ENCODE assay signal across 20 mouse cellular contexts in genomic region chr1:194302775-194303174, GRCm38 (mm10).
DNase-seq lines count a peak whose midpoint lies in the region; ATAC-seq and TF ChIP-seq lines count a peak whose summit lies in the region.
"Had no signal": no experiment of that assay in that cellular context is flagged by ENCODE, and none has a peak within 500 bp of the region (broad histone marks: within the 10 kb centered on the region; RNA-seq: fewer than 3 reads in every experiment).

No protein-coding gene starts in this region.

- no peak overlapping the region for H3K9ac ChIP-seq in forebrain, embryonic 16.5 days (replicated peaks; ENCODE audit: low read depth, low read length)
- no peak overlapping the region for H3K9ac ChIP-seq in limb, embryonic 11.5 days (ENCODE audit: low read length)
- H3K9ac ChIP-seq: embryonic facial prominence, embryonic 12.5 days; hindbrain, embryonic 12.5 days; hindbrain, embryonic 15.5 days had no signal

- no peak for TF ChIP-seq POLR2A in brain, embryonic 14.5 days (IDR thresholded peaks at IDR 0.05; ENCODE audit: borderline replicate concordance, extremely low read depth, insufficient read depth, insufficient read length, poor library complexity, severe bottlenecking)

- H3K27me3 ChIP-seq in forebrain, embryonic 16.5 days (replicated peaks; ENCODE audit: control insufficient read depth, insufficient read depth, low read length) = no peaks in the 10 kb centered on the region
- no peaks in the 10 kb centered on the region for H3K27me3 ChIP-seq in forebrain, embryonic 10.5 days (ENCODE audit: poor library complexity, severe bottlenecking)
- no peaks in the 10 kb centered on the region for H3K27me3 ChIP-seq in limb, embryonic 11.5 days (ENCODE audit: control insufficient read depth, insufficient read depth, low read length)
- H3K27me3 ChIP-seq in limb, embryonic 10.5 days (ENCODE audit: low read depth, poor library complexity, severe bottlenecking) = no peaks in the 10 kb centered on the region
- H3K27me3 ChIP-seq: embryonic facial prominence, embryonic 12.5 days; hindbrain, embryonic 15.5 days had no signal

- WGBS in forebrain, embryonic 16.5 days = 16% methylated on average over 1 of the region's 1 CpGs
- 48% methylated on average over 1 of the region's 1 CpGs for WGBS in forebrain, embryonic 10.5 days
- WGBS in limb, embryonic 11.5 days = 13% methylated on average over 1 of the region's 1 CpGs
- WGBS in limb, embryonic 10.5 days = 20% methylated on average over 1 of the region's 1 CpGs

- no peak for TF ChIP-seq CTCF in brain, embryonic 14.5 days (IDR thresholded peaks at IDR 0.05; ENCODE audit: borderline replicate concordance, extremely low read depth, insufficient read depth, insufficient read length)

- peak; percentile 26; the same call in 1 of the 2 replicates for ATAC-seq in forebrain, embryonic 16.5 days
- ATAC-seq in limb, embryonic 11.5 days (ENCODE audit: insufficient number of reproducible peaks, low FRiP score, low TSS enrichment, low read depth) = no peak
- ATAC-seq: CD4-positive, CD25-positive, alpha-beta regulatory T cell, adult 4 months; intestine, postnatal 0 days had no signal

- H3K4me3 ChIP-seq in forebrain, embryonic 16.5 days (replicated peaks; ENCODE audit: low read length) = no peak overlapping the region
- no peak overlapping the region for H3K4me3 ChIP-seq in forebrain, embryonic 10.5 days
- no peak overlapping the region for H3K4me3 ChIP-seq in limb, embryonic 11.5 days (ENCODE audit: low read depth, low read length)
- no peak overlapping the region for H3K4me3 ChIP-seq in limb, embryonic 10.5 days
- H3K4me3 ChIP-seq: embryonic facial prominence, embryonic 12.5 days; erythroblast, embryonic 14.5 days; heart, adult 2 months; heart, embryonic 10.5 days; hindbrain, embryonic 12.5 days; hindbrain, embryonic 15.5 days had no signal

- H3K27ac ChIP-seq in forebrain, embryonic 16.5 days (ENCODE audit: low read length) = no peak overlapping the region
- no peak overlapping the region for H3K27ac ChIP-seq in forebrain, embryonic 10.5 days
- H3K27ac ChIP-seq in limb, embryonic 11.5 days (replicated peaks; ENCODE audit: low read depth, low read length) = no peak overlapping the region
- no peak overlapping the region for H3K27ac ChIP-seq in limb, embryonic 10.5 days
- H3K27ac ChIP-seq: embryonic facial prominence, embryonic 12.5 days; heart, adult 2 months; heart, embryonic 10.5 days; hindbrain, embryonic 12.5 days; hindbrain, embryonic 15.5 days had no signal

- no peaks in the 10 kb centered on the region for H3K9me3 ChIP-seq in forebrain, embryonic 16.5 days (ENCODE audit: control insufficient read depth, low read length)
- H3K9me3 ChIP-seq in forebrain, embryonic 10.5 days = no peaks in the 10 kb centered on the region
- no peaks in the 10 kb centered on the region for H3K9me3 ChIP-seq in limb, embryonic 11.5 days (ENCODE audit: control insufficient read depth, low read length)
- H3K9me3 ChIP-seq in limb, embryonic 10.5 days (replicated peaks) = no peaks in the 10 kb centered on the region
- H3K9me3 ChIP-seq: embryonic facial prominence, embryonic 12.5 days; heart, embryonic 10.5 days; hindbrain, embryonic 12.5 days; hindbrain, embryonic 15.5 days had no signal

- H3K36me3 ChIP-seq in forebrain, embryonic 16.5 days (ENCODE audit: control insufficient read depth, insufficient read depth) = no peaks in the 10 kb centered on the region
- H3K36me3 ChIP-seq in forebrain, embryonic 10.5 days (replicated peaks) = no peaks in the 10 kb centered on the region
- no peaks in the 10 kb centered on the region for H3K36me3 ChIP-seq in limb, embryonic 11.5 days (ENCODE audit: control insufficient read depth, insufficient read depth, low read length)
- no peaks in the 10 kb centered on the region for H3K36me3 ChIP-seq in limb, embryonic 10.5 days
- H3K36me3 ChIP-seq: embryonic facial prominence, embryonic 12.5 days; heart, embryonic 10.5 days; hindbrain, embryonic 12.5 days; hindbrain, embryonic 15.5 days had no signal

- no peak overlapping the region for H3K4me2 ChIP-seq in forebrain, embryonic 16.5 days (ENCODE audit: low read length)
- H3K4me2 ChIP-seq in limb, embryonic 11.5 days (ENCODE audit: low read depth, severe bottlenecking) = no peak overlapping the region
- H3K4me2 ChIP-seq: embryonic facial prominence, embryonic 12.5 days; hindbrain, embryonic 12.5 days; hindbrain, embryonic 15.5 days had no signal

- no peak for DNase-seq in forebrain, embryonic 10.5 days (ENCODE audit: extremely low spot score, low spot score)
- peak; percentile 13 for DNase-seq in limb, embryonic 11.5 days (ENCODE audit: low spot score)
- no peak for DNase-seq in limb, embryonic 10.5 days (ENCODE audit: low spot score)
- peak; percentile 43 for DNase-seq in brain, embryonic 14.5 days (ENCODE audit: low read depth)
- DNase-seq in retina, postnatal 7 days (ENCODE audit: low read depth, low spot score) = peak; percentile 13
- DNase-seq: adrenal gland, adult 8-10 months; adrenal gland, postnatal 25 days; cerebellum, adult 18-20 months; cerebellum, adult 9-10 months; cerebellum, postnatal 14 days; gastrocnemius, postnatal 25 days; heart, adult 2 months had no signal

- H3K4me1 ChIP-seq in forebrain, embryonic 16.5 days (replicated peaks; ENCODE audit: control insufficient read depth, insufficient read depth, low read length) = peaks cover 2% of the 10 kb centered on the region; the same call in 1 of the 2 replicates
- H3K4me1 ChIP-seq in forebrain, embryonic 10.5 days = no peaks in the 10 kb centered on the region
- H3K4me1 ChIP-seq in limb, embryonic 11.5 days (ENCODE audit: control insufficient read depth, insufficient read depth, low read length) = no peaks in the 10 kb centered on the region
- no peaks in the 10 kb centered on the region for H3K4me1 ChIP-seq in limb, embryonic 10.5 days
- H3K4me1 ChIP-seq: embryonic facial prominence, embryonic 12.5 days; hindbrain, embryonic 12.5 days; hindbrain, embryonic 15.5 days had no signal

Comparison
In these comparisons a context has a peak if more than half of its experiments do, and no peak if none do; other contexts are left out.
1. DNase-seq: peak in limb, embryonic 11.5 days (single experiment), brain, embryonic 14.5 days (single experiment) and retina, postnatal 7 days (single experiment); none in forebrain, embryonic 10.5 days (single experiment) and limb, embryonic 10.5 days (single experiment).